Mouse (Mus musculus) embryonic facial prominence, embryonic 15.5 days (tissue): ENCODE measurements around the gene Mblac1. TPM values are rescaled to one million over a fixed set of nuclear protein-coding genes. Genes with fewer than 3 reads are reported as not detected.

Experiments used
- microRNA counts: library from miRNA; unstranded; fragments of <30 nt; microRNA quantifications from one replicate; lab custom pipeline; 2016
- microRNA-seq: library from miRNA; unstranded; fragments of <30 nt; microRNA quantifications from one replicate; pipeline ENCODE4, GENCODE M21; 2016; ENCODE audit warnings: borderline number of aligned reads
- polyA plus RNA-seq: library from polyadenylated mRNA; unstranded; fragments of >200 nt; fragmentation: Nextera tagmentation; extraction: Ambion mirVana; gene quantifications from 2 replicates; pipeline ENCODE4 v1.2.1, GENCODE M21; 2015

The Mblac1 gene
- polyA plus RNA-seq, 1 experiment from 2014 or later, result 8.6 TPM

MicroRNAs within 50 kb of the gene (microRNA counts, 519-probe panel; counts per million panel counts)
- 3,659 counts per million, percentile 87 among the panel's probes with 10 or more counts for microRNA mmu-miR-106b (lab: Ali Mortazavi, UCI)
- microRNA mmu-miR-25 (lab: Ali Mortazavi, UCI), result 4,326 counts per million, percentile 96 among the panel's probes with 10 or more counts
- microRNA mmu-miR-93 (lab: Ali Mortazavi, UCI), result 3,549 counts per million, percentile 84 among the panel's probes with 10 or more counts

Small RNA genes within 50 kb of the gene (microRNA-seq; reads per million reads assigned to microRNA genes)
- 4,627 reads per million, percentile 89 among the genes with 10 or more reads in this experiment for gene Mir106b
- gene Mir25, result 523 reads per million, percentile 71 among the genes with 10 or more reads in this experiment
- gene Mir93, result 6,682 reads per million, percentile 92 among the genes with 10 or more reads in this experiment

Other genes starting within 250 kb of the Mblac1 start
- 0.92 and 1.2 TPM in 2 replicates for gene Gjc3, start 231.2 kb upstream of the Mblac1 start, polyA plus RNA-seq
- gene Azgp1, start 212.8 kb upstream of the Mblac1 start, polyA plus RNA-seq, result 0.17 TPM in 1 of 2 replicates, not detected in the other
- not detected in 2 replicates for gene Smok3a, start 173.1 kb upstream of the Mblac1 start, polyA plus RNA-seq
- not detected in 2 replicates for gene Smok3b, start 172.9 kb upstream of the Mblac1 start, polyA plus RNA-seq
- gene Smok3c, start 141.1 kb upstream of the Mblac1 start, polyA plus RNA-seq, result not detected in 2 replicates
- gene Zkscan1, start 109.2 kb upstream of the Mblac1 start, polyA plus RNA-seq, result 16.5 and 17.8 TPM in 2 replicates
- 54.0 and 58.1 TPM in 2 replicates for gene Zscan21, start 77.4 kb upstream of the Mblac1 start, polyA plus RNA-seq
- gene Zfp113, start 38.6 kb upstream of the Mblac1 start, polyA plus RNA-seq, result 17.4 and 19.9 TPM in 2 replicates
- gene Cops6, start 33.2 kb upstream of the Mblac1 start, polyA plus RNA-seq, result 303 and 321 TPM in 2 replicates
- gene Ap4m1, start 22.3 kb upstream of the Mblac1 start, polyA plus RNA-seq, result 26.9 and 27.4 TPM in 2 replicates
- gene Mcm7, start 21.9 kb upstream of the Mblac1 start, polyA plus RNA-seq, result 141 and 142 TPM in 2 replicates
- 77.2 and 87.7 TPM in 2 replicates for gene Taf6, start 6.9 kb upstream of the Mblac1 start, polyA plus RNA-seq
- gene Cnpy4, start 6.8 kb upstream of the Mblac1 start, polyA plus RNA-seq, result 61.1 and 65.6 TPM in 2 replicates
- gene Nxpe5, start 31.6 kb downstream of the Mblac1 start, polyA plus RNA-seq, result not detected in 2 replicates
- gene Lamtor4, start 61.2 kb downstream of the Mblac1 start, polyA plus RNA-seq, result 72.6 and 72.7 TPM in 2 replicates
- 7.4 and 7.7 TPM in 2 replicates for gene BC037034, start 69.7 kb downstream of the Mblac1 start, polyA plus RNA-seq
- gene Gal3st4, start 78.5 kb downstream of the Mblac1 start, polyA plus RNA-seq, result 2.9 and 3.1 TPM in 2 replicates
- gene Gm43720, start 85.6 kb downstream of the Mblac1 start, polyA plus RNA-seq, result 0.12 and 0.13 TPM in 2 replicates
- 24.7 and 30.0 TPM in 2 replicates for gene Gpc2, start 85.7 kb downstream of the Mblac1 start, polyA plus RNA-seq
- gene Stag3, start 85.9 kb downstream of the Mblac1 start, polyA plus RNA-seq, result 4.9 and 5.2 TPM in 2 replicates
- gene Pvrig, start 147.6 kb downstream of the Mblac1 start, polyA plus RNA-seq, result 0.21 TPM in 1 of 2 replicates, not detected in the other
- gene Zfp157, start 247.2 kb downstream of the Mblac1 start, polyA plus RNA-seq, result 34.8 and 40.3 TPM in 2 replicates